Mouse (Mus musculus): ENCODE data around the gene Bcl11a. TPM values are rescaled to one million over a fixed set of nuclear protein-coding genes. Genes with fewer than 3 reads are reported as not detected.

Gene Bcl11a
- polyA plus RNA-seq, 1 experiment from 2014 or later = 95.2 TPM

DNA sequence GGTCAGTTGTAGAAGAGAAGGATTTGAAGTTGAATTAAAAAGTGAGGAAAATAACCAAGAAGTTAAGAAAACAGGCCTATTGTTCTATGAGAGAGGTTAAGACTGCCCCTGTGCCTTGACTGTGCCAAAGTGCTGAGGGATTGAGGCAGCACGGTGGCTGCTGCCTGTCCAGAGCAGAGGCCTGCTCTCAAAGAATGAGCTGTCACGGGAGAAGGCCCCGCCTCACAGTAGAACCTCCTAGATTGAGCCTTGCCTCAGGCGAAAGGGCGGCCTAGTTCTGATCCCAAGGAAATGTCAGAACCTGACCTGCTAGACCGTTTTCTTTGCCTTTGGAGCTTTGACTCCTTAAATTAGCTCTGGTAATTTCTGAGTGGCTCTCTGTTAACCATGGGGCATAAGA is 69.8 kb downstream of the Bcl11a start:
- H3K4me1 ChIP-seq (ENCODE audit: control insufficient read depth, insufficient read depth, low read length) = peaks cover 25% of the 10 kb centered on the region
- no peak overlapping the region for H3K4me3 ChIP-seq (ENCODE audit: low read depth, low read length)
- H3K9me3 ChIP-seq (ENCODE audit: control insufficient read depth, low read length) = no peaks in the 10 kb centered on the region
- H3K27ac ChIP-seq (replicated peaks; ENCODE audit: low read depth, low read length) = no peak overlapping the region
- H3K4me2 ChIP-seq (ENCODE audit: low read depth, severe bottlenecking) = no peak overlapping the region
- 73% methylated on average over 6 of the region's 6 CpGs for WGBS
- ATAC-seq (ENCODE audit: insufficient number of reproducible peaks, low FRiP score, low TSS enrichment, low read depth) (no peak), DNase-seq (ENCODE audit: low spot score) (no peak)
- H3K9ac ChIP-seq (ENCODE audit: low read length) = no peak overlapping the region
- H3K36me3 ChIP-seq (ENCODE audit: control insufficient read depth, insufficient read depth, low read length) = peaks cover 4% of the 10 kb centered on the region; the same call in 1 of the 2 replicates
- no peaks in the 10 kb centered on the region for H3K27me3 ChIP-seq (ENCODE audit: control insufficient read depth, insufficient read depth, low read length)

DNA sequence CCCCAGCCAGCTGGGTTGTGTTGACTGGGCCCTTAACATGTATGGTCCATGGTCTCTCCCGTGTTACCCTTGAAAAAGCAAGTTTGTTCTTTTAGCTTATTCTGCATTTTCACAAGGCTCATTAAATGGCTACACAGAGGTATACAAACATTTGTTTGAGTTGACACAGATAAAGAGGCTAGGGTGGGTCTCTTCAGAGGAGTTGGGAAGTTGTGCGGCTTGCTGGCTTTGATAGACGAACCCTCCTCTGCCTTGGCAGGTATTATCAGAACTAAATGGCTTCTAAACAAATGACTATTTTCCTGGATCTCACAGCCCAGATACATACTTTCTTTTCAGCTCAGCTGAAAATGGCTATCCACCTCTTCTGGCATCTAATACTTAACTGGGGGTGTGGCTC is 70.7 kb downstream of the Bcl11a start:
- Histone ChIP-seq H3K9me3 (ENCODE audit: control insufficient read depth, low read length) (no peaks in the 10 kb centered on the region), H3K36me3 (ENCODE audit: control insufficient read depth, insufficient read depth, low read length) (peaks cover 4% of the 10 kb centered on the region; the same call in 1 of the 2 replicates), H3K4me1 (ENCODE audit: control insufficient read depth, insufficient read depth, low read length) (peaks cover 25% of the 10 kb centered on the region), H3K27me3 (ENCODE audit: control insufficient read depth, insufficient read depth, low read length) (no peaks in the 10 kb centered on the region), H3K4me2 (ENCODE audit: low read depth, severe bottlenecking) (no peak overlapping the region), H3K4me3 (ENCODE audit: low read depth, low read length) (no peak overlapping the region), H3K9ac (ENCODE audit: low read length) (no peak overlapping the region), H3K27ac (replicated peaks; ENCODE audit: low read depth, low read length) (no peak overlapping the region)
- no peak for DNase-seq (ENCODE audit: low spot score)
- whole genome bisulfite sequencing = 85% methylated on average over 3 of the region's 3 CpGs
- no peak for ATAC-seq (ENCODE audit: insufficient number of reproducible peaks, low FRiP score, low TSS enrichment, low read depth)

DNA sequence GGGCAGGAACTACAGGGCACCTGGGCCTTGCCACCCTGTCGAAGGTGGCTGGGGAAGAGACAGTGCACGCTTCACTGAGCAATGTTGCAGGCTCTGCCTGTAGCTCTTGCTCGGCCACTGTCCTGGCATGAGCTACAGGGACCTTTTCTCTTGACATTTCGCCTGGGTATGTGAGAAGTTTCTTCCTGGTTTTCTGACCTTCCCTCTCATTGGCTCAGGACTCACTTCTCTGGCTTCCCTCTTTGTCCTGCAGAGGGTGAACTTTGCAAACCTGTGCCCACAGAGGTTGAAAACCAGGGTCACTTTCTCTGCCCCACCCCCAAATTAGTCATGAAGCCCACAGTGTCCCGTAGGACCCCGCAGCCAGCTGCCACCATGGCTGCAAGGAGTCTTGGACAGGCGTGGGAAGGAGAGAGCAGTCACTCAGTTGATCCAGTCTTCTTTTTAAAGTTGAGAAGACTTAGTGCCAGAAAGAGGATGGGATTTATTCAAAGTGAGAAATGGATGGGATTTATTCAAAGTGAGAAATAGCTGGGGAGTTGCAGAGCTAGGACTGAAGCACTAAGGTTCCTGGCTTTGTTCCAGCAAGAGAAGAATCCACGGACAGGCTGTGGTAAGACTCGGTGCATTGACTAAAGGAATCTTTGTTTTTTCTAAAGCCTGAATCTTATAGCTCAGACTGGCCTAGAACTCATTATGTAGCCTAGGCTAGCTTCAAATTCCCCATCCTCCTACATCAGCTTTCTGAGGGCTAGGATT is 71.8 kb downstream of the Bcl11a start:
- no peak overlapping the region for H3K4me3 ChIP-seq (ENCODE audit: low read depth, low read length)
- no peaks in the 10 kb centered on the region for H3K9me3 ChIP-seq (ENCODE audit: control insufficient read depth, low read length)
- H3K27me3 ChIP-seq (ENCODE audit: control insufficient read depth, insufficient read depth, low read length) = no peaks in the 10 kb centered on the region
- DNase-seq (ENCODE audit: low spot score) (no peak), ATAC-seq (ENCODE audit: insufficient number of reproducible peaks, low FRiP score, low TSS enrichment, low read depth) (no peak)
- no peak overlapping the region for H3K9ac ChIP-seq (ENCODE audit: low read length)
- H3K27ac ChIP-seq (replicated peaks; ENCODE audit: low read depth, low read length) = no peak overlapping the region
- peaks cover 2% of the 10 kb centered on the region; the same call in 1 of the 2 replicates for H3K36me3 ChIP-seq (ENCODE audit: control insufficient read depth, insufficient read depth, low read length)
- H3K4me1 ChIP-seq (ENCODE audit: control insufficient read depth, insufficient read depth, low read length) = peaks cover 20% of the 10 kb centered on the region
- WGBS = 79% methylated on average over 9 of the region's 9 CpGs
- no peak overlapping the region for H3K4me2 ChIP-seq (ENCODE audit: low read depth, severe bottlenecking)

DNA sequence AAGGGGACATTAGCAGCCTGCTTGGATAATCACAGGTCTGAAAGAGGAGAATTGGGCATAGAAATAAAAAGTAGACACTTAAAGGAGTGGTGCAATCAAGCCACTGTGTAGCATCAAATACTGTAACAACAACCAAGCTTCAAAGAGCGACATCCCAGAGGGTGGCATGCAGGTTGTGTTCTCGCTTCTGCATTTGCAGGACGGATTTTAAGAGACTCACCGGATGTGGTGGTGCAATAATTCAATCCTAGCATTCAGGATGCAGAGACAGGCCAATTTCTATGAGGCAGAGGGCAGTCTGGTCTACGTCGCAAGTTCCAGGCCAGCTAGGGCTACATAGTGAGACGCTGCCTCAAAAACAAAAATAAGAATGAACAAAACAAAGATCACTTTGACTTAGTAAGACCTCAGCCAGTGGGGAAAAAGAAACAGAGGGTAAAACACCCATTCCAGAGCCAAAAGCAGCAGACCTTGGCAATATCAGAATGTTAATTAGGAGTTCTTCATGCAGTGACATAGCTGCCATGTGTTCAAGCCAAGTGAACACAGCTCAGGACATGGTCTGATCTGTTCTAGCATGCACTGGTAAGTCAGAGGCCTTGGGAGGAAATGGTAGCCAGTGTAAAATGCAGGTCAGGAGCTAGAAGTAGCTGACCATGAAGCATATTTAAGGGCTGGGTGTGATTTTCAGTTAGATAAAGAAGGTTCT is 74.4 kb downstream of the Bcl11a start:
- Histone ChIP-seq H3K4me3 (ENCODE audit: low read depth, low read length) (no peak overlapping the region), H3K4me2 (ENCODE audit: low read depth, severe bottlenecking) (no peak overlapping the region), H3K4me1 (ENCODE audit: control insufficient read depth, insufficient read depth, low read length) (peaks cover 10% of the 10 kb centered on the region; the same call in 1 of the 2 replicates), H3K27ac (replicated peaks; ENCODE audit: low read depth, low read length) (no peak overlapping the region), H3K9ac (ENCODE audit: low read length) (no peak overlapping the region), H3K9me3 (ENCODE audit: control insufficient read depth, low read length) (no peaks in the 10 kb centered on the region), H3K36me3 (ENCODE audit: control insufficient read depth, insufficient read depth, low read length) (peaks cover 2% of the 10 kb centered on the region; the same call in 1 of the 2 replicates), H3K27me3 (ENCODE audit: control insufficient read depth, insufficient read depth, low read length) (no peaks in the 10 kb centered on the region)
- no peak for DNase-seq (ENCODE audit: low spot score)
- no peak for ATAC-seq (ENCODE audit: insufficient number of reproducible peaks, low FRiP score, low TSS enrichment, low read depth)
- 87% methylated on average over 7 of the region's 7 CpGs for WGBS

DNA sequence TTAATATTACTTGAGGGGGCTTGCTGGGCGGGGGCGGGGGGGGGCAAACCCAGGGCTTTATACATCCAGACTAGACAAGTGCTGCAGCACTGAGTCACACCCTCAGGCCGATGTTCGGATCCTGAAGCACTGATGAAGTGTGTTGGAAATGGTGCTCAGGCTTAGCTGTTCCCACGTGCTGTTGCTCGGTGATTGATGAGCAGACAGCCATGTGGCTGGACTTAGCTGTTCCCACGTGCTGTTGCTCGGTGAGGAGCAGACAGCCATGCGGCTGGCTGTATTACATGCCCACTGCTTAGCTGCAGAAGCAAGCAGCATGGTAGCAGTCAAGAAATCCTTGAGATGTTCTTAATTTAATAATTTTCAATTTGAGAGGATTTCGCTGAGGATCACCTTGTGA is 75.2 kb downstream of the Bcl11a start:
- 41% methylated on average over 10 of the region's 10 CpGs for WGBS
- Histone ChIP-seq H3K36me3 (ENCODE audit: control insufficient read depth, insufficient read depth, low read length) (peaks cover 2% of the 10 kb centered on the region; the same call in 1 of the 2 replicates), H3K4me1 (ENCODE audit: control insufficient read depth, insufficient read depth, low read length) (peaks cover 12% of the 10 kb centered on the region; the same call in 1 of the 2 replicates), H3K9me3 (ENCODE audit: control insufficient read depth, low read length) (no peaks in the 10 kb centered on the region), H3K27me3 (ENCODE audit: control insufficient read depth, insufficient read depth, low read length) (no peaks in the 10 kb centered on the region), H3K4me3 (ENCODE audit: low read depth, low read length) (no peak overlapping the region), H3K27ac (replicated peaks; ENCODE audit: low read depth, low read length) (no peak overlapping the region), H3K4me2 (ENCODE audit: low read depth, severe bottlenecking) (no peak overlapping the region), H3K9ac (ENCODE audit: low read length) (no peak overlapping the region)
- DNase-seq (ENCODE audit: low spot score) (peak; percentile 53), ATAC-seq (ENCODE audit: insufficient number of reproducible peaks, low FRiP score, low TSS enrichment, low read depth) (peak; percentile 56; the same call in 1 of the 2 replicates)

DNA sequence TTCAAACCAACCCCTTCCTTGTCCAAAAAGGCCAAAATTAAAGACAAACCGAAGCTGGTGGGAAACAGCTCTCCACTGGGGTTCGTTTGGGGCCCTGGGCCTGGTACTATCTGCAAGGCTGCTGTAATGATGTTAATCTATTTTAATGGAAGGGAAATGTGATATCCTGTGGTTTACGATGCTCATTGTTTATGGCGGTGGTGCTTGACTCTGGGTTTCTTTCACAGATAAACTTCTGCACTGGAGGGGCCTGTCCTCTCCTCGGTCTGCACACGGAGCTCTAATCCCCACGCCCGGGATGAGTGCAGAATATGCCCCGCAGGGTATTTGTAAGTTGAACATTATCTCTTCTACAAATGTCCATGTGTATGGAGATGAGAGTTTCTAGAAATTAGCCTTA is 80.2 kb downstream of the Bcl11a start:
- no peak overlapping the region for H3K4me3 ChIP-seq (ENCODE audit: low read depth, low read length)
- peaks cover 9% of the 10 kb centered on the region; the same call in 1 of the 2 replicates for H3K4me1 ChIP-seq (ENCODE audit: control insufficient read depth, insufficient read depth, low read length)
- peaks cover 3% of the 10 kb centered on the region for H3K36me3 ChIP-seq (ENCODE audit: control insufficient read depth, insufficient read depth, low read length)
- ATAC-seq (ENCODE audit: insufficient number of reproducible peaks, low FRiP score, low TSS enrichment, low read depth) (no peak), DNase-seq (ENCODE audit: low spot score) (no peak)
- no peak overlapping the region for H3K9ac ChIP-seq (ENCODE audit: low read length)
- H3K9me3 ChIP-seq (ENCODE audit: control insufficient read depth, low read length) = no peaks in the 10 kb centered on the region
- 40% methylated on average over 9 of the region's 9 CpGs for WGBS
- H3K27ac ChIP-seq (replicated peaks; ENCODE audit: low read depth, low read length) = no peak overlapping the region
- no peaks in the 10 kb centered on the region for H3K27me3 ChIP-seq (ENCODE audit: control insufficient read depth, insufficient read depth, low read length)
- no peak overlapping the region for H3K4me2 ChIP-seq (ENCODE audit: low read depth, severe bottlenecking)

DNA sequence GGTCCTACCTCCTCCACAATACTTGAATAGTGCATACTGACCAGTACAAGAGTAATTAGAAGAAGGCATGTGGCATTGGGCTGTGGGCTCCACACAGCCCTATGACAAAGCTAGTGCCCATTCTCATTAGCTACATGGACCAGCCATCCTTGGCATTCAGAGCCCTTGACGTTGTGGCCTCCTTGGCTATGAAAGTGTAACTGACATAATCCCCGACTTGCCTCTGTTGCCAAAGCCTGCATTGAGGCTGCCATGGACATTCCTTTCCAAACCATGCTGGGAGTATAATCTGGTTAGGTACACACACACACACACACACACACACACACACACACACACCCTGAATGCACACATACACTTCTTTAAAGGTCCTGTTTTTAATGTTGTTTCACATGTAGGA is 81.8 kb downstream of the Bcl11a start:
- DNase-seq (ENCODE audit: low spot score) = no peak
- Histone ChIP-seq H3K36me3 (ENCODE audit: control insufficient read depth, insufficient read depth, low read length) (peaks cover 16% of the 10 kb centered on the region), H3K4me2 (ENCODE audit: low read depth, severe bottlenecking) (no peak overlapping the region), H3K9me3 (ENCODE audit: control insufficient read depth, low read length) (no peaks in the 10 kb centered on the region), H3K27ac (replicated peaks; ENCODE audit: low read depth, low read length) (no peak overlapping the region), H3K4me1 (ENCODE audit: control insufficient read depth, insufficient read depth, low read length) (peaks cover 9% of the 10 kb centered on the region; the same call in 1 of the 2 replicates), H3K4me3 (ENCODE audit: low read depth, low read length) (no peak overlapping the region), H3K9ac (ENCODE audit: low read length) (no peak overlapping the region), H3K27me3 (ENCODE audit: control insufficient read depth, insufficient read depth, low read length) (no peaks in the 10 kb centered on the region)
- WGBS = 87% methylated on average over 2 of the region's 2 CpGs
- ATAC-seq (ENCODE audit: insufficient number of reproducible peaks, low FRiP score, low TSS enrichment, low read depth) = no peak

DNA sequence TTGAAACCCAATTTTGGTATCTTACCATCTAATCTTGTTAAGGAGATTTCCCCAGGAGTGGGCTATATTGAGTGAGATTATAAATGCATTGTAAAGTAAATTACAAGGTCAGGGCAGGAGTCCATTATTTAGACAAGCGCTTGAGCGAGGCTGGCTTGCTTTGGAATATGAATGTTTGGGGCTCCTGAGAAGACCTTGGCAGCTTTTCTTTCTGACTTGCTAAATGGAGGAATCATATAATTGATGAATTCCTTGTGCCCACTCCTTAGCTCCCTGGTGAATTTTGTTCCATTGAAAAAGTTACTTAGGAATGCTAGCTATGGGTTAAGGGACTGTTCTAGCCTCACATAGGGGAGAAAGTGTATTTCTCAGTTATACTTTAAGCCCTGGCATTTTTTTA is 83.6 kb downstream of the Bcl11a start:
- H3K27ac ChIP-seq (replicated peaks; ENCODE audit: low read depth, low read length) = no peak overlapping the region
- WGBS = 80% methylated on average over 2 of the region's 2 CpGs

More for the DNA sequence above, 83.6 kb downstream of the Bcl11a start:
- Histone ChIP-seq H3K4me2 (ENCODE audit: low read depth, severe bottlenecking) (no peak overlapping the region), H3K4me3 (ENCODE audit: low read depth, low read length) (no peak overlapping the region), H3K9ac (ENCODE audit: low read length) (no peak overlapping the region), H3K27me3 (ENCODE audit: control insufficient read depth, insufficient read depth, low read length) (no peaks in the 10 kb centered on the region), H3K9me3 (ENCODE audit: control insufficient read depth, low read length) (no peaks in the 10 kb centered on the region), H3K4me1 (ENCODE audit: control insufficient read depth, insufficient read depth, low read length) (peaks cover 5% of the 10 kb centered on the region; the same call in 1 of the 2 replicates), H3K36me3 (ENCODE audit: control insufficient read depth, insufficient read depth, low read length) (peaks cover 20% of the 10 kb centered on the region)
- ATAC-seq (ENCODE audit: insufficient number of reproducible peaks, low FRiP score, low TSS enrichment, low read depth) = no peak
- no peak for DNase-seq (ENCODE audit: low spot score)

All from limb, embryonic 11.5 days (tissue).